In genomic region chr5:111465811-111466299, GRCm38 (mm10) we compare ENCODE assay signal across 9 mouse cellular contexts. TPM values are rescaled to one million over a fixed set of nuclear protein-coding genes. Genes with fewer than 3 reads are reported as not detected.
A peak's percentile ranks its signal among the peaks of the same experiment; 100 is the strongest.
DNase-seq lines count a peak whose midpoint lies in the region; ATAC-seq lines count a peak whose summit lies in the region.
"Had no signal": no experiment of that assay in that cellular context is flagged by ENCODE, and none has a peak within 500 bp of the region (broad histone marks: within the 10 kb centered on the region; RNA-seq: fewer than 3 reads in every experiment).

No protein-coding gene starts in this region.

- H3K27ac ChIP-seq in embryonic facial prominence, embryonic 15.5 days (replicated peaks) = peak overlapping the region; percentile 51; the same call in 1 of the 2 replicates
- H3K27ac ChIP-seq: macrophage had no signal

- ATAC-seq in embryonic facial prominence, embryonic 15.5 days (ENCODE audit: insufficient number of reproducible peaks, low FRiP score, low TSS enrichment, low read depth) = peak; percentile 58; the same call in 1 of the 2 replicates

- intact Hi-C loops in heart, postnatal 14 days (cut with DNase I) = loop anchor here (2.0 kb wide), 1 partner anchor 49 kb away; the partner anchor contains the start of gene Mn1

- peak overlapping the region; percentile 17; the same call in 1 of the 2 replicates for H3K4me2 ChIP-seq in embryonic facial prominence, embryonic 15.5 days (replicated peaks)

- DNase-seq in adrenal gland, adult 8-10 months = peak; percentile 21
- peak; percentile 70 for DNase-seq in heart, postnatal 14 days
- peak; percentile 69 to 86 for DNase-seq in kidney, postnatal 25 days
- peak; percentile 40 for DNase-seq in mesoderm, embryonic 11.5 days (ENCODE audit: low read depth, low spot score)
- no peak for DNase-seq in cerebellum, adult 9-11 months
- no peak for DNase-seq in left cerebral cortex, adult 8-10 months (ENCODE audit: low spot score in 2 of 2)
- no peak for DNase-seq in thymus, postnatal 0 days (ENCODE audit: low spot score)

- H3K27me3 ChIP-seq in embryonic facial prominence, embryonic 15.5 days = no peaks in the 10 kb centered on the region

- no peak overlapping the region for H3K4me3 ChIP-seq in embryonic facial prominence, embryonic 15.5 days (replicated peaks)

- no peaks in the 10 kb centered on the region for H3K36me3 ChIP-seq in embryonic facial prominence, embryonic 15.5 days

- no peak overlapping the region for H3K9ac ChIP-seq in embryonic facial prominence, embryonic 15.5 days

- H3K4me1 ChIP-seq in embryonic facial prominence, embryonic 15.5 days = peaks cover 9% of the 10 kb centered on the region

- peaks cover 3% of the 10 kb centered on the region; the same call in 1 of the 2 replicates for H3K9me3 ChIP-seq in embryonic facial prominence, embryonic 15.5 days (replicated peaks)

- WGBS in embryonic facial prominence, embryonic 15.5 days = 36% methylated on average over 11 of the region's 11 CpGs

RNA-seq across cellular contexts. Expression of gene Mn1, which starts 48.7 kb away (rescaled TPM):
- total RNA-seq in adrenal gland, adult 8-10 months (2022) = 1 to 10 TPM; 2.9 to 4.9 (median 3.7) TPM
- 34.1 and 39.3 TPM in 2 replicates for polyA plus RNA-seq in embryonic facial prominence, embryonic 15.5 days (2015; fragmentation: Nextera tagmentation; extraction: Ambion mirVana)
- 10 to 100 TPM; 17.3 to 18.3 TPM for total RNA-seq in heart, postnatal 14 days (2021)
- 10 to 100 TPM; 52.4 to 55.5 (median 53.9) TPM for total RNA-seq in left cerebral cortex, adult 8-10 months (2022)
- 2.7 and 2.9 TPM in 2 replicates for polyA plus RNA-seq in thymus, postnatal 0 days (2015; fragmentation: Nextera tagmentation; extraction: Ambion mirVana)
- polyA plus RNA-seq: macrophage had no signal

Comparison
In these comparisons a context has a peak if more than half of its experiments do, and no peak if none do; other contexts are left out.
1. DNase-seq: peak in adrenal gland, adult 8-10 months (single experiment), heart, postnatal 14 days (2 of 2), kidney, postnatal 25 days (2 of 2) and mesoderm, embryonic 11.5 days (single experiment); none in cerebellum, adult 9-11 months (single experiment), left cerebral cortex, adult 8-10 months (0 of 2) and thymus, postnatal 0 days (single experiment).